Mouse (Mus musculus): ENCODE results near the gene Olfr1424. TPM values are rescaled to one million over a fixed set of nuclear protein-coding genes. Genes with fewer than 3 reads are reported as not detected.

Gene Olfr1424
- polyA plus RNA-seq, 1 experiment = not detected

DNA sequence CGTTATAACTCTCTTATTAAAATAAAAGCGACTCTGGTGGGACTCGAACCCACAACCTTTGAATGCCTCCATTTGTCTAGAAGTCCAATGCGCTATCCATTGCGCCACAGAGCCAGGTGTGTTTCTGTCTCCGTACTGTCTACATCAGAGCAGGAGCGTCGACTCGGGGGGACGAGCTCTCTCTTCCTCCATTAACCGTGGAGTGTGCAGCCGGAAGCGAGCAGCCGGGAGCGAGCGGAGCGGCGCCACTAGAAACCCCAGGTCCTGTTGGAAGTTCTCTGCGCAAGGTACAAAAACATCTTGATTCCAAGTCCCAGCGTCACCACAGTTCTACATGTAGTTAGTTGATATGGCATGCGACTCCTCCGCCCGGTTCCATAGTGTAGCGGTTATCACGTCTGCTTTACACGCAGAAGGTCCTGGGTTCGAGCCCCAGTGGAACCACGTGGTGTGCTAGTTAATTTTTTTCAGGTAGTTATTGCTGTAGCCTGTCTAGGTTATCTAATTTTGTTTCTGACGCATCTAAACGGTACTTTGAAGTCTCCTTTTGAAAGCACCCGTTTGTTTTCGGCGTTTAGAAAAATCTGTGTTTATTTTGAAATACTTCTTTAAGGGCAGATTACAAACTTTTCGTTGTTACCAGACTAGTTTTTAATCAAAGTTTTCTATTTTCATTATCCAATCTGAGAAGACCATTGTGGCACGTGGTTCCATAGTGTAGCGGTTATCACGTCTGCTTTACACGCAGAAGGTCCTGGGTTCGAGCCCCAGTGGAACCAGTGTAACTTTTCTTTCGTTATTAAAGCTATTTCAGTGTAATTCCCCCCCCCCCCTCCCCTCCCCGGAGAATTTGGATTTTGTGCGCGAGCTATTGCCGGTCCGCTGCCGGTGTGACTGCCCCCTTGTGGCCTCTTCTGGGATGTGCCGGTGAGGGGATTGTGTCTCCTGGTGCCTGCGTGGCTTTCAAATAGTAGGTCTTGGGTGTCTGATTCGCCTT, 50.6 kb downstream of the Olfr1424 start:
- no peak overlapping the region for H3K27ac ChIP-seq (ENCODE audit: insufficient read depth, low read length)
- WGBS = under 1% methylated on average over 49 of the region's 49 CpGs
- peak; percentile 84 to 88 for DNase-seq
- no peaks in the 10 kb centered on the region for H3K4me1 ChIP-seq (ENCODE audit: control insufficient read depth, insufficient read depth, low read length)
- TF ChIP-seq POLR2A (IDR thresholded peaks at IDR 0.05; ENCODE audit: borderline replicate concordance, insufficient read depth, low read length) = no peak
- peak; percentile 65 for TF ChIP-seq CTCF (IDR thresholded peaks at IDR 0.05; ENCODE audit: borderline replicate concordance, insufficient read depth, low read depth, low read length)
- peak overlapping the region; percentile 64 for H3K4me3 ChIP-seq (replicated peaks; ENCODE audit: insufficient read depth, low read depth, low read length)
- H3K27me3 ChIP-seq (ENCODE audit: control insufficient read depth, insufficient read depth, low read length) = no peaks in the 10 kb centered on the region

DNA sequence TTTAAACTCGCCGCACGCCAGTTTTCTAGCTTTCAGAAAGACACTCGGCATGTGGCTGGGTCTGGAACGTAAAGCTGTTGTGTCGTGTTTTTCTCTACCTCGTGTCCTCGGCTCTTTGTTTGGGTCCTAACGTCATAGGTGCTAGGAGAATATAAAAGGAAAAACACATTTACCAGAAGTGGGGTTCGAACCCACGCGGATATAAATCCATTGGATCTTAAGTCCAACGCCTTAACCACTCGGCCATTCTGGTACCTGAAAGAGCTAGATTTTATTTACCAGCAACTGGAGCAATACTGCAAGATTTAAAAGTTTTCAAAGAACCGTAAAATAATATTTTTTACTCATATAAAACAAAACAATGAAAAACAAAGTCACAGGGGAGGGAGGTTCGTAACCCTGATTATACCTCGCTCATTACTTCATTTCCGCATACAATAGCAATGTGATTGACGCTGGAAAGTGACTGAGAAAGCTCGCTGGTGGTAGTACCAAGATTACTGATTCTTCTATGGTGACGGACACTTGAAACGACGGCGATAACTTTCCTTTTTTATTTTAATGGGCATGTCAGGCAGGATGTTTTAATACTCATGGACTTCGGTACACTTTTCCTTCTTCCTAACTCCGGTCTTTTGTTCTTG, 51.4 kb downstream of the Olfr1424 start:
- Histone ChIP-seq H3K4me1 (ENCODE audit: control insufficient read depth, insufficient read depth, low read length) (no peaks in the 10 kb centered on the region), H3K27ac (ENCODE audit: insufficient read depth, low read length) (no peak overlapping the region), H3K27me3 (ENCODE audit: control insufficient read depth, insufficient read depth, low read length) (no peaks in the 10 kb centered on the region), H3K4me3 (replicated peaks; ENCODE audit: insufficient read depth, low read depth, low read length) (peak overlapping the region; percentile 90)
- peak; percentile 82 to 86 for DNase-seq
- under 1% methylated on average over 26 of the region's 26 CpGs for WGBS
- TF ChIP-seq POLR2A (IDR thresholded peaks at IDR 0.05; ENCODE audit: borderline replicate concordance, insufficient read depth, low read length) = no peak
- TF ChIP-seq CTCF (IDR thresholded peaks at IDR 0.05; ENCODE audit: borderline replicate concordance, insufficient read depth, low read depth, low read length) = no peak

DNA sequence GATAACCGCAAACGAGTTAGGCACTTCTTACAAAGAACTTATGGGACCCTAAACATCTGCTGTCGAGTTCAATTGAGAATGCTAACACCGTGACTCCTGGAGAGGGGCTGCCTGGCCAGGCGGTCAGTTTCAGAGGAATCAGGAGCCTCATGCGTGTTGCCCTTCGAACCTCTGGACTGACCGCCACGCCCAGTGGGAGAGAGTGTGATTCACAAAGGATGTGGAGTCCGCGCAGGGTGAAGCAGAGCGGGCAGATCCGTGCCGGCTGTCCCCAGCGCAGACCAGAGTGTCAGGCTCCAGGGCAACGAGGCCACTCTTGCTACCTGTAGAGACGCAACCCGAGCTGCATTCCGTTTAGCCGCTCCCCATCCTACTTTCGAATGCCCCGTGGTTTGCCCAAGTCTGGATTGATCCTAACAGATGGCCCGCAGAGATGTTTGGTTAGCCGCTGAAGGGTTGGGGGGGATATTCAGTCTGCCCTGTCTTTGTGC, 52.2 kb downstream of the Olfr1424 start:
- peak overlapping the region; percentile 90 for H3K4me3 ChIP-seq (replicated peaks; ENCODE audit: insufficient read depth, low read depth, low read length)
- H3K4me1 ChIP-seq (ENCODE audit: control insufficient read depth, insufficient read depth, low read length) = no peaks in the 10 kb centered on the region
- peak overlapping the region; percentile 1 for H3K27ac ChIP-seq (ENCODE audit: insufficient read depth, low read length)
- TF ChIP-seq CTCF (IDR thresholded peaks at IDR 0.05; ENCODE audit: borderline replicate concordance, insufficient read depth, low read depth, low read length) (no peak), POLR2A (IDR thresholded peaks at IDR 0.05; ENCODE audit: borderline replicate concordance, insufficient read depth, low read length) (no peak)
- H3K27me3 ChIP-seq (ENCODE audit: control insufficient read depth, insufficient read depth, low read length) = no peaks in the 10 kb centered on the region
- peak; percentile 68 to 71 for DNase-seq
- under 1% methylated on average over 24 of the region's 24 CpGs for WGBS

DNA sequence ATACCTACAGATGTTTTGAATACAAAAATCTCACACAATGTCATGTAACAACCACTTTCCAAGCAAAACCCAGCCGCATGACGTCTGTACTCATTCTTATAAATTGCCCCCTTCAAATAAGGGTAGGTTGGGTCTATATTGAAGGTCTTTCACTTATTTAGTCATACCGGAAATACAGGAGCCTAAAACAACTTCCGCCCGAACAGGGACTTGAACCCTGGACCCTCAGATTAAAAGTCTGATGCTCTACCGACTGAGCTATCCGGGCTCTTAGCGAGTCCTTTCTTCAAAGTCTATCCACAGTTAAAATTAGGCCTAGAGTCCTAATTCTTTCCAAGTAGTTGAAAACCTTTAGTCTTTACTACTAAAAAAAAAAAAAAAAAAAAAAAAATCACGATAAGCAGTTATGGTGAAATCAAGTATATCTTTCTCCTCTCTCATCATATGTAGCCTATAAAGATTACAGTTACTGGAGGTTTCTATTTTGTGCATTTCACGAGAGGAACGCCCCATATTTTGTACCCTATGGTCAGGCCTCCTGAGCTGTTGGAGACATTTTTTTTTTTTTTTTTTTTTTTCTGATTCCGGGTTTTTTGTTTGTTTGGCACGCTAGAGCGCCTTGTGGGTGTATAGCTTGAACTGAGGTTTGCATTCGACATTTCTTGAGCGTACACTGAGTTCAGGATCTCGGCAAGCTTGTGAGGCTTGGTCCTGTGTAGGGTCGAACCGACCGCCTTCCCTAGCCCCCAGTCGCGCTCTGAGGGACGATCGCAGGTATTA, 52.8 kb downstream of the Olfr1424 start:
- DNase-seq = peak; percentile 73 to 75
- WGBS = 3% methylated on average over 24 of the region's 24 CpGs
- no peak for TF ChIP-seq POLR2A (IDR thresholded peaks at IDR 0.05; ENCODE audit: borderline replicate concordance, insufficient read depth, low read length)
- no peak for TF ChIP-seq CTCF (IDR thresholded peaks at IDR 0.05; ENCODE audit: borderline replicate concordance, insufficient read depth, low read depth, low read length)
- no peaks in the 10 kb centered on the region for H3K4me1 ChIP-seq (ENCODE audit: control insufficient read depth, insufficient read depth, low read length)
- H3K4me3 ChIP-seq (replicated peaks; ENCODE audit: insufficient read depth, low read depth, low read length) = peak overlapping the region; percentile 90
- H3K27ac ChIP-seq (ENCODE audit: insufficient read depth, low read length) = peak overlapping the region; percentile 1
- H3K27me3 ChIP-seq (ENCODE audit: control insufficient read depth, insufficient read depth, low read length) = no peaks in the 10 kb centered on the region

Other genes with a start within 250 kb of the Olfr1424 start
- 58.1 and 63.1 TPM in 2 replicates for gene Stx3, start 243.3 kb downstream of the Olfr1424 start, polyA plus RNA-seq (2012; rRNA removed)
- 0.11 TPM in 1 of 2 replicates, not detected in the other for gene Olfr1417, start 223.5 kb downstream of the Olfr1424 start, polyA plus RNA-seq (2012; rRNA removed)
- not detected in 2 replicates for gene Olfr1418, start 201.6 kb downstream of the Olfr1424 start, polyA plus RNA-seq (2012; rRNA removed)
- 0.11 TPM in 1 of 2 replicates, not detected in the other for gene Olfr1419, start 187.6 kb downstream of the Olfr1424 start, polyA plus RNA-seq (2012; rRNA removed)
- gene Olfr1420, start 176.1 kb downstream of the Olfr1424 start, polyA plus RNA-seq (2012; rRNA removed) = 0.05 TPM in 1 of 2 replicates, not detected in the other
- gene Patl1, start 150.3 kb downstream of the Olfr1424 start, polyA plus RNA-seq (2012; rRNA removed) = 21.7 and 22.3 TPM in 2 replicates
- gene Osbp, start 96.7 kb downstream of the Olfr1424 start, polyA plus RNA-seq (2012; rRNA removed) = 38.9 and 39.9 TPM in 2 replicates
- gene Olfr1423, start 21.4 kb downstream of the Olfr1424 start, polyA plus RNA-seq (2012; rRNA removed) = not detected in 2 replicates
- not detected in 2 replicates for gene Olfr1425, start 15.0 kb upstream of the Olfr1424 start, polyA plus RNA-seq (2012; rRNA removed)
- not detected in 2 replicates for gene Olfr1426, start 29.3 kb upstream of the Olfr1424 start, polyA plus RNA-seq (2012; rRNA removed)
- not detected in 2 replicates for gene Olfr1427, start 40.7 kb upstream of the Olfr1424 start, polyA plus RNA-seq (2012; rRNA removed)
- not detected in 2 replicates for gene Olfr1428, start 53.2 kb upstream of the Olfr1424 start, polyA plus RNA-seq (2012; rRNA removed)
- gene Olfr76, start 60.5 kb upstream of the Olfr1424 start, polyA plus RNA-seq (2012; rRNA removed) = not detected in 2 replicates
- not detected in 2 replicates for gene Olfr1555-ps1, start 107.4 kb upstream of the Olfr1424 start, polyA plus RNA-seq (2012; rRNA removed)
- not detected in 2 replicates for gene Olfr1431, start 138.0 kb upstream of the Olfr1424 start, polyA plus RNA-seq (2012; rRNA removed)
- not detected in 2 replicates for gene Olfr1432, start 169.9 kb upstream of the Olfr1424 start, polyA plus RNA-seq (2012; rRNA removed)
- gene Olfr262, start 179.0 kb upstream of the Olfr1424 start, polyA plus RNA-seq (2012; rRNA removed) = not detected in 2 replicates
- 0.07 TPM in 1 of 2 replicates, not detected in the other for gene Olfr235, start 198.3 kb upstream of the Olfr1424 start, polyA plus RNA-seq (2012; rRNA removed)
- not detected in 2 replicates for gene Olfr1434, start 217.2 kb upstream of the Olfr1424 start, polyA plus RNA-seq (2012; rRNA removed)
- gene Olfr1436, start 236.4 kb upstream of the Olfr1424 start, polyA plus RNA-seq (2012; rRNA removed) = not detected in 2 replicates

All from cerebellum, adult 2 months (tissue).